Mouse (Mus musculus) left cerebral cortex, adult 9 months (tissue): ENCODE results near the gene Zfp553.

ENCODE experiments used
- DNase-seq, 2 experiments: peaks; one replicate each; pipeline ENCODE4 v3.0.0; 2022; ENCODE audit warnings: low spot score in 2 of 2

The Zfp553 gene

GRCm38 (mm10) chr7:127271093-127271492, 38.2 kb downstream of the Zfp553 start:
- DNase-seq = no peak

DNA sequence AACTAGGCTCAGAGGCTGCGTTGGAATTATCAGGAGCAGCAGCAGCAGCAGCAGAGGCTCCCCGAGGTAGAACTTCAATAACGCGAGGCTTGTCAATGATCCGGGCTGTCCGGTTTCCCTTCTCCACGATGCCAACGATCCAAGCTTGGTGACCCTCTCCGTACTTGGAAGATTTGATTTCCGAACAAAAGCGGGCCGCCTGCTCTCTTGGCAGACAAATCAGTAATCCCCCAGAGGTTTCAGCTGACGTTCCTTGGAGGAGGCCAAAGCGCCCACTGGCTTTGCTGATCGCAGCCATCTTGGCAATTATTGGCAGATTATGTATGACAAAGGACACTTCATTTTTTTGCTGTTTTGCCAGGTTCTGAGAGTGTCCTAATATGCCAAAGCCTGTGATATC, 39.7 kb downstream of the Zfp553 start:
- DNase-seq = no peak

DNA sequence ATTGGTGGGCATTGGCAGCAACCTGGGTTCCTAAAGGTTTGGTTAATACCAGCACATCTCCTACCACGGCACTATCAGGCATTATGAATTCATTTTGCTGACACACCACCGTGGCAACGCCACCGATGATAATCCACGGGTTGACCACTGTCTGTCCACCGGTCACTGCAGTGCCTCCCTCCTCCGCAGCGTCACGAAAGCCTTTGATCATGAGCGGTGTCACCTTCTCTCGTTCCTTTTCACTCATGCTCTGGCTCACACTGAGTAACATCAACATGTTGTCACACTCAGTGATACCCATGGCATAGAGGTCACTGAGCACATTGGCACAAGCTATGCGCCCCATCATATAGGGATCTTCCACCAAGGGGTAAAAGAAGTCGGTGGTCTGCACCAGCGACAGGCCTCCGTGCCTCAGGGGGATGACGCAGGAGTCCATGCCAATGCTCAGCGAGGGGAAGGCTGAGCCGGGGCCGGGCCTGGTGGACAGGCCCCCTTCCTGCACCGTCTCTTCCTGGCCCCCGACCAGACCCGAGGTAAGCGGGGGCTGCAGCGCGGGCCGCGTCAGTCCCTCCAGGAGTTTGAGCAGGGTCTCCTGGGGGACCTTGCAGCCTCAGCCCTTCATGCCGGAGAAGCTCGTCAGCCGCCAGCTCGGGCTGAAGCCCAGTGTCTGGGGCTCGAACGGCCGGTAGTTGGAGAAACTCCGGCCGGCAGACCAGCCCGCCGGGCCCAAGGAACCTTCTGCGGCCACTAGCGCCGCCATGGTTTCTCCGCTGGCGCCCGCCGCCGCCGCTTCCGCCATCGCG, 40.5 kb downstream of the Zfp553 start:
- DNase-seq = no peak

DNA sequence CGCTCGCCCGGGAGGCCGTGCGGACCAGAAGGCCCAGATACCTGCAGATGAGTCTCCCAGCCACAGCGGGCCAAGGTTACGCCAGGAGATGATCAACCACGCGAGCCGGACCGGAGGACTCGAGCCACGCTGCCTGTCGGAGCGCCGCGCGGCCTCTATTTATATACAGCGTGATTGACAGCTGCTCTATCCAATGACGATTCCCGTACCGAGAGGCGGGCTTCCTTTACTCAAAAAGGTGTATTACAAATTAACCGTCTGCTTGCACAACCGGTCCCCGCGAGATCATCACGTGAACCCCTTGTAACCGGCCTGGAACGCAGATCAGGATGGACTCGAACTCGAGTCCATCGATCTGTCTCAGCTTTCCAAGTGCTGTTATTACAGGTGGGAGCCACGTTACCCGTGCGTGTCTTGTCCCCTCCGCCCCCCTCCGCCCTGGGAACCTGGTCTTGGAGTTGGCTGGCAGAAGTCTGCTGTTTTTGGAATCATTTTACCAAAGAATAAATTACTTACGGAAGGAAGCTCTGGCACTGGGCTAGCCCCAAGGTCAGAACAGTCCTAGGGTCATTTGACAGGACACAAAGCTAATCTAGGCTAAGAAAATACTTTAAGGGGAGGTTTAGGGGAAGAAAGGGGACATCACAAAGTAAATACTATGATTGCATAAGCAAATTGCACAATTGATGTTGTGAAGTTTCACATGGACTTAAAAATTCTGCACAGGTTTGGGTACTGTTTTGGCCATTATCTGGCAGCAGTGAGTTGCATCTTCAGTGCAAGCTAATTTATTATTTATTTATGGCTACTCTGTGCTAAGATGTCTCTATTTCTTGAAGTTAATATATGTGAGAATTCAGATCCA, 41.3 kb downstream of the Zfp553 start, which contains the start of gene Sephs2:
Sephs2 (minus strand) TSS at position 131 of the 865 bp plus-strand sequence.
- DNase-seq = peak; percentile 84 to 98

DNA sequence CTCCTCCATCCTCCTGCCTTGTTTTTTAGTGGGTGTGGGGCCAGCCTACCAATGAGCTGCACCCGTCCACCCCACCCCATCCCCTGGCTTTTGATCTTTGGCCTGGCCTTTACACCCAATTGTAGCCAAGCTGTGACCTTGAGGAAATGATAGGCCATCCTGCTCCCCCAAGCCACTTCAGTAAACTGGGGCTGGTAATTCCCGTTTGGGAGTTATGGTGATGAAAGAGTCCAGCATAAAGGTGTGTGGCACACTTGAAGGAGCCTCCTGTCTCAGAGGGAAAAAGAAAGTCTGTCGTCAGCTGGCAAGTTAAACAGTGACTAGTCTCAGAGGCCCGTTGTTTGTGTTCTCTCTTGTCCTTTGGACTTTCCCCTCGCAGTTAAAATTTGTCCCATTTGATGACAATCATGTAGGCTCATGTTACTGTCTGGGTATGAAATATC, 43.7 kb downstream of the Zfp553 start:
- no peak for DNase-seq

GRCm38 (mm10) chr7:127278311-127278710, 45.5 kb downstream of the Zfp553 start:
- no peak for DNase-seq

DNA sequence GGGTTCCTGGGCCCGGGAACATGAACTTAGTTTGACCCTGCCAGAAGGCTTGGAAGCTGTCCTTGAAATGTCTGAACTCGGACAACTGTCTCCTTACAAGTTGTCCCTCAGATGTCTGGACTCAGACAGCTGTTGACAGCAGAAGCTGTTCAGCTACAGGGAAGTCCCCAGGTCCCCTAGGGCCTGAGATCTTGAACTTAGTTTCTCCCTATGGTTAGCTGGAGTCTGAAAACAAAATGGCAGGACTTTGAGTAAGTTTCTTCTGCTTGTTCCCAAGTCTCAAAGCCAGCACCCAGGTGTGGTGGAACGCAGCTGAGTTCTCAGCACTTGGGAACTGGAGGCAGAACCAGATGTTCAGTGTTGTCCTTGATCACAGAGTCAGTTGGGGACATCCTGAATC, 47.2 kb downstream of the Zfp553 start:
- DNase-seq = no peak

GRCm38 (mm10) chr7:127281114-127281513, 48.3 kb downstream of the Zfp553 start:
- DNase-seq = no peak

- DNase-seq = no peak
Measured at GRCm38 (mm10) chr7:127282190-127282589, 49.3 kb downstream of the Zfp553 start.

DNA sequence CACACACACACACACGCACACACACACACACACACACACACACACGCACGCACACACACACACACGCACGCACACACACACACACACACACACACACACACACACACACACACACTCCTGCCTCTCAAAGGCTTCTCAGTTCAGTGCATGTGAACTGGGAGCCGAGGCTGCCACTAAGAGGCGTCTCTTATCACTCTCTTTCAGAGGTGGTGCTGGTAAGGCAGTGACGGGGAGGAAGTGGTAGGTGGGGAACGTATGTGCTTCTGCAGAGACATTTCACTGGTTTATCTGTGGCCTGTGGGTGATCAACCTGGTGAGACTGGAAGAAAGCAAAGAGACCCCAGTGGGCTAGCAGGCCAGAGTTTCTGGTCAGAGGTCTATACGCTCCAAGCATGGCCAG, 52.3 kb downstream of the Zfp553 start:
- no peak for DNase-seq
